Mouse (Mus musculus) adrenal gland, postnatal 4 days (tissue): ENCODE measurements around the gene Enox1. TPM values are rescaled to one million over a fixed set of nuclear protein-coding genes. Genes with fewer than 3 reads are reported as not detected.

Source experiments
- DNase-seq, 2 experiments: peaks; one replicate each; pipeline ENCODE4 v3.0.0; 2021 to 2022; ENCODE audit warnings: low spot score in 2 of 2, mixed read lengths in 2 of 2
- total RNA-seq, 2 experiments: library from RNA; stranded (reverse); gene quantifications; 2 replicates each; pipeline ENCODE4 v1.2.3; 2021

Enox1 gene
- total RNA-seq, 2 experiments from 2014 or later = 12.8 to 13.4 TPM

DNA sequence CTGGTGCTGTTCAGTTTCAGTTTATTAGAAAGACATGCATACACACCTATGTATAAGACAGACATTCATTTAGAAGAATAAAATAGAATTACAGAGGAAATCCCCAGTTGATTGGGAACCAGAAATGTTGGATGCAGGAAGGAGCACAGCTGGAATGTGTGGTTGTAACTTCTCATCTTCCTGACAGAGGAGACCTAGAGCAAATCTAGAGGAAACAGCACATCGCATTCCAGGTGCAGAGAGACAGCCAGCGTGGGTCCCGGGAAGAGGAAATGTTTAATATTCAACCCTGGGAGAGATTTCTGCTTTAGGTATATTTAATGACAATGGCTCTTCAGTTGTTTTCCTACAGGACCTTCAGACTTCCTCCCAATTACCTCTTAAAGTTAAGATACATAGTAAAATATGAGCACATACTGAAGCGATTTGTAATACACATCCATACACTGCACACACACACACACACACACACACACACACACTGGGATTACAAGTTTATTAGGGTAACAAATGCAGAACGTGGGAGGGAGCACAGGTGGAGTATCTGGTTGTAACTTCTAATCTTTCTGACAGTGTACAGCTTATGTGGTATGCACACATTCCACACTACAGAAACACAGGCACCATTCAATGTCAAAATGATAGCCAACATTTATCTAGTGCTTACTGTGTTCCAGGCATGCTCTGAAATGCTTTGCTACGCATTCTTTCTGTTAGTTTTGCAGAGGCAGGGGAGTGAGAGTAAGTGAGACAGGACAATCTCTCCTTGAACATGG lies 405.4 kb downstream of the Enox1 start:
- DNase-seq = no peak

DNA sequence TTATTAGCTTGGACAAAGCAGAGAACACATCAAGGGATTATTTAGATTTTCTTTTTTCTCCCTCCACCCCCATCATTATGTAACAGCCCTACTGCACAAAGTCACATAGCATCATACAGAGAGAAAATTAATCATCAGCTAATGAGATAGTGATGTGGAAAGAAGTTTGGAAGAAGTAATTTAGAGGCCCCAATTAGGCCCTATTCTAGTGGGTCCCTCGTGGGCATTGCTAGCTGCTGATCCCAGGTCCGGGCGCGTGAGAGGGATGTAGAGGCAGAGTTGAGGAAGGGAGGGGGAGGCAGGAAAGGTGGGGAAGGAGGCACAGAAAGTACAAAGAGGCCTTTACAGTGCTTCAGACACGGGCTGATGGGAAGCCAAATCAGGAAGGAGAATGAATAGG lies 407.4 kb downstream of the Enox1 start:
- no peak for DNase-seq

DNA sequence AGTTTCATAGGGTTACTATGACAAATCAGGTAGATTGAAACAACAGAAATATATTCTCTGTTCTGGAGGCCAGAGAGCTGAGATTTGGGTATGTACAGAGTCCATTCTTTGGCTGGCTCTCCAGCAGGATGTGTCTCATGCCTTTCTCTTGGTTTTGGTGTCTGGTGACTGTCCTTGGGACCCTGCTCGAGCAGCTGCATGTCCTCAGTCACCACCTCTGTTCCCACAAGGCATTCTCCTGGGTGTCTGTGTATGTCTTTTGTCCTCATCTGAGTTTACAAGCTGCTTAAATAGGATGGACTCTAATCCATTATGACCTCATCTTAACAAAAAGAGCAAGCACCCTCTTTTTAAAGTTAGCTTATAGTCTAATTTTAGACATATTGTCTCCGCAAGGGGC lies 410.6 kb downstream of the Enox1 start:
- DNase-seq = no peak

DNA sequence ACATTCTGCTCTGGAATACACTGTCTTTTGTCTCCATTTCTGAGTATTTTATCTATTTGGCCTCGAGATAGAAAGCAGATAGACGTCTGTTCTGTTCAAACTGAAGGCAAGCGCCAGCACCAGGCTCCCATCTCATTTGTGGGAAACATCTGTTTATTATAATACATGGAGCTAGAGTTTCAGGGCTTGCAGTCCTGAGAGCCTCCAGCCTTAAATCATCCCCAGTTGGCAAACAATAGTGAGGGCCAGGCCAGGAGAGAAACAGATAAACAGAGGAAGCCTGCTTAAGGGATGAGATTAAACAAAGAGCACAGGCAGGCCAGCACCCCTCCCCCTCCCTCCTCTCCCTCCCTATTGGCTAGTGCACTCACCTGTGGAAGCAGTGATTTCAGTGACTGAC lies 417.9 kb downstream of the Enox1 start:
- DNase-seq = no peak

DNA sequence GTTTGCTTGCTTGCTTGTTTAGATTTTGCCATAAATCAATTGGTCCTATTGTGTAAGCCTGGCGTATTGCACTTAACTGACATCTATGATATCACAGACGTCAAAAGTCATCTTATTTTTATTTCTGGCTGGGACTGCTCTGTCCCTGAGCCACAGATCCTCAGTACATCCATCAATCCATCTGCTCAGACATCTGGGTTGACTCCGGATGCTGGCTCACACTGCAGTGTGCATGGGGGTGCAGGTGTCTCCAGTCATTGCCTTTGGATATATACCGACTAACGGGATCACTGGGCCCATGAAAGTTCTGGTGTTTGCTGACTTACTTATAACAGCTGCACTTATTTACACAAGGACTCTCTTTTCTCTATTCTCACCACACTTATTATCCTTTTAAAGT lies 419.8 kb downstream of the Enox1 start:
- DNase-seq = no peak

DNA sequence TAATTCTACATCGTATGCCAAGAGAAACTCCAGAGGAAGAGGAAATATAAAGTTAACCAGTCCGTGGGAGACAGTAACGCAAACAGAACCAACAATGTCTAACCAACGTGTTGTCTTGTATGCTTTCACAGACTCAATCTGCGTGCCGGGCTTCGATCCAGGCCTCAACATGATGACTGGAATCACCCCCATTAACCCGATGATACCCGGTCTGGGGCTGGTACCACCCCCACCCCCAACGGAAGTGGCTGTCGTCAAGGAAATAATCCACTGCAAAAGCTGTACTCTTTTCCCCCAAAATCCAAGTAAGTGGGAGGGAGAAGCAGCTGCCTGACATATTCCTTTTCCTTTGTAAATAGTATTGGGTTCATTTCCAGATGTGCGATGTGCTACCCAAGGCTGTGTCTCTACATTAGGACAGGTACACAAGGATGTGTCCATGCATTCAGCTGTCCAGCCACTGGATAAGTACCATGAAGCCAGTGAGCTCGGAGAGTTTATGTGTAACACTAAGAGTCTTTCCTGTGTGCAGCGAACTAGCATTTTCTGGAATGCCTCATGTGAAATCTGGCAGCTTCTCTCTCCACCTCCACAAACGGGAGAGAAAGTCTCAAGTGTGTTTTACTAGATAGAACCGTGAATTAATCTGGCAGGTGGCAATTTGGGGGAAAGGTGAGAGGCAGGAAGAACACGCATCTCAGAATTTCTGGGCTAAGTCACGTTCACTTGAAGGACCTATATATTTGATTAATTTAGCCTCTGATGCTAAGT lies 421.1 kb downstream of the Enox1 start:
- DNase-seq = no peak

DNA sequence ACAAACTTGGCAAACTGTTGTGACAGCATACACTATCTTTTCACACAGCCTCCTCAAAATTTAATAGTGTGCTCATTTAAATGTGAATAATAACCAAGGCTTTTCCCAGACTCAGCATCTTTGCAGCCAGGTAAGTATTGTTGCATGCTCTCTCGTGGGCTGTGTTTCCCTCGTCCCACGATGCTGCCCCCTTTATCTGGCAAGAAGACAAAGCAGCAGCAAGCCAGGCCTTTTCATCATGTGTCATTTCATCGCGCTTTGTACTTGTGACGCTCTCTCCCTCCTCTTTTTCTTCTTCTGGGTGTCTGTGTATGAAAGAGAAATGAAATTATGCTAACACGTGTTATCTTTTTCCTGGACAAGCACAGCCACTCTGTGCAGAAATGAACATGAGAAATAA lies 421.8 kb downstream of the Enox1 start:
- no peak for DNase-seq

DNA sequence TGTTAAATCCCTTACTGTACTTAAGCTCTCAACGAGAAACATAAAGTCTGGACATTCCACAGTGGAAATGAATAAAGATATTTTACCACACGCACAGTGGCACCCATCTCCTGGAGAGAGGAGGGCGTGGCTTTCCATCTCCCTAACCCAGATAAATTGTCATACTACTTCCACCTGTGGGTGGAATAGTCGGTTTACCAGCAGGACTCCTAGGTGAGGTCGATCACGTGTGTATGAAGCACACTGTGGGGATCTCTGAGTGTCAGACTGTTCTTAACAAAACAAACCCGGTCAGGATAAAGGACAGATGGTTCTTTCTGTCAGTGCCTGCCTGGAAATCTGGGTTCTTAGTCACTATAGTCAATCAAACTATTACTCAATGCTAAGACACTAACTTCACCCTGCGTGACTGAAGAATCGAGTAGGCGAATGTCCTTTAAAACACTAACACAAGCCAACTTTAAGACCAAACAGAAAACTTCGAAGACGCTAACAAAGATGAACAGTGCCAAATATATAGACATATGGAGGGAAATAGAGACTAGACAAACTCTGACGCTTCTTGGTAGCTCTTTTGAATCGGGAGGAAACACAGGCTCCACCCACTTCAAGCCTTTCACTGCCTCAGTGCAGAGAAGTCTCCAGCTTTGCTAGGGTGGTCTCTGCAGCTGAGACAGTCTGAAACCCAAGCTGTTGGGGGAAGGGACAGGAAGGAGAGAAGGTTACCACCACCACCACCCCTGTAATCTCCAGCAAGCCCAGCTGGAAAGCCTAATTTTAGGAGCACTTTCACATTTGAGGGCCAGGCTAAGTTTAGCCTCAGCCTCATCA lies 423.8 kb downstream of the Enox1 start:
- DNase-seq = no peak

DNA sequence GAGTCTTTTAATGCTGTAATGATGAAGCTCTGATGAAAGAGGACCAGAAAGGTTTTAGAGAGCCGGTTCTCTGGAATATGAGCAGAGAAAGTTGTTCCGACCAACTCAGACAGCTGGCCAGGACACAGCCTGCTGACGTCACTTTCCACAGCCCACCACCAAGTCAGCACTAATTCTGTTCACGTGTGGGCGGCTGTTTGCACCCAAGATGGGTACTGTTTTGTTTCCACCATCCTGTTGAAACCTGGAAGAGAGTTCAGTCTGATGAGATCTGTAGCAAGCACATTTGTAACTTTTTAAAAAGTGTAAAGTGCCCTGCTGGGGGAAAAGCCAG lies 424.3 kb downstream of the Enox1 start:
- no peak for DNase-seq

DNA sequence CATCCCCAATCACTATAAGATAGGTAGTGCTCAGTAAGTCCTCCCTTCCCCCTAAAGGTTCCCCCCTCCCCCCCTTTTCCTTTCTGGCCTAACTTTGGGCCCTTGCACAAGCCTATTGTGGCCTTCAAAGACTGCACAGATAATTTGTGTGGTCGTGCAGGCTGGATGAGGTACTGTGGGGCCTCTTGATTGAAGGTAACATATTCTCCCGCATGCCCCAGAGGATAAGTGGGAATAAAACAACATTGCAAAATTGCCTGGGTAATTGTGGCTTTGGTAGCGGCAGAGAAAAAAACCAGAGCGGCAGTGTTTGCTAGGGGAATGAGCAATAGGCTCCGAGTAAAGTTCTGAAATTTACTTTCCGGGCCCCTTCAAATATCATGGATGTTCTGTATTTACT lies 425.1 kb downstream of the Enox1 start:
- DNase-seq = no peak

DNA sequence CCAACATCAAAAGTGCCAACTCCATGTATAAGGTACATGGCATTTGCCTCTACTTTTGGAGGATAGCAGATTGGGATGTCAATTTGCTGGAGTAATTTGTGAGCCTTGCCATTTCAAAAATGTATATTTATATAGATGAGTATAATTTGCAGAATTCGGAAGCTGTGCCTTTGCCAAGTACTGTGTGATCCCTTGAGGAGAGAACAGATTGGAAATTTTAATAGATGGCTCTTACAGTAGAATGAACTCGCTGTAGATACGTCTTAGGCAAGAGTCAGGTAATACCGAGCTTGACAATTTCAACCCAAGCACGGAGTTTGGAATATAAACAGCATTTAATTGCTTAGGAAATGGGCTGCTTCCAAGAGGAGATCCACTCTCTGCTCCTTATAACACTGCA lies 427.9 kb downstream of the Enox1 start:
- no peak for DNase-seq

DNA sequence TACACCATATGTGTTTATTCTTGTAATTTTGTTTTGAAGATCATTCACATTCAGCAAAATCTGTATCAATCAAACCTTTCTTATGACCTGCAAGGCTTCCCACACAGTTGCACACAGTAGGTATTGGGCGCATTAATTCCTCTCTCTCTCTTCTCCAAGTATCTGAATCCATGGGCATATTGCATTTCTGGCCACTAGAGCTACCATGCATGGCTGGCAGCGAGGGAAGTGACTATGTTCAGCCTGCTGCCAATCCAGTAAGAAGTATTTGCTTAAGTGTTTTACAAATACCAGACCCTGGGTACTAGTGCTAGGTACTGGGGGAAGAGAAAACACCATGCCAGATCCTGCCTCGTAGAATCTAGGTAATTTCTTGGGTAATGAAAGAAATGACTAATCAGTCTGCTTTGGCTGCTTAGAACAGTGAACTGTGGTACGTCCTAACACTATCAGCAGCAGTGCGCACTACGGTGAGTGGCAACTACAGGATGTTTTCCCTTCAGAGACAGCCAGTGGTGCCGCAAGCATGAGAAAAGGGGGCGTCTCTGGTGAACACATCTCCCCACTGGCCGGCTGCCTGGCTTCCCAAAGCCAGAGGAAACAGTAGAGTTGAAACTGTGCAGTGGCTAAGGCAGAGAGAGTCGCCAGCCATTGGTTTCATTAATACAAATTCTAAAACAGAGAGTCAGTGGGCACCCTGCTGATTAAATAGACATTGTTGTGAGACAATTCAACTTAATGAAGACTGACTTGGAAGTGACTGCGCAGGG lies 428.7 kb downstream of the Enox1 start:
- no peak for DNase-seq

DNA sequence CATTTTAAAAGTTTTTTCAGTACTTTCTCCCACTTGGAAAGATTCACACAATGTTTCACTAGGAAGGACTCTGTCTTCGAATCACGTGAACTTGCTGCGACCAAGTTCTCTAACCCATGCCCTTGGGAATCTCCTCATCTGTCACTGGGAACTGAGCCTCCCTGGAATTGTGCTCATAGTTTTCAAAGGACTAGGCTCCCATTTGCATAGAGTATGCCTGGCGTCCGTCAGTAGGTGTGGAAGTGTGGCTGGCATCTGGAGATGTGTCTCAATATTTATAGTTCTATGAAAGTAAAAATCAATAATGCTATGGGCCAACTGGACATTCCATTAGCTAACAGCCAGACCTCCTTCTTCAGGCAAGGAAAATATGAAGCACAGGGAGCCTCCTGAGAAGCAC lies 429.5 kb downstream of the Enox1 start:
- no peak for DNase-seq

DNA sequence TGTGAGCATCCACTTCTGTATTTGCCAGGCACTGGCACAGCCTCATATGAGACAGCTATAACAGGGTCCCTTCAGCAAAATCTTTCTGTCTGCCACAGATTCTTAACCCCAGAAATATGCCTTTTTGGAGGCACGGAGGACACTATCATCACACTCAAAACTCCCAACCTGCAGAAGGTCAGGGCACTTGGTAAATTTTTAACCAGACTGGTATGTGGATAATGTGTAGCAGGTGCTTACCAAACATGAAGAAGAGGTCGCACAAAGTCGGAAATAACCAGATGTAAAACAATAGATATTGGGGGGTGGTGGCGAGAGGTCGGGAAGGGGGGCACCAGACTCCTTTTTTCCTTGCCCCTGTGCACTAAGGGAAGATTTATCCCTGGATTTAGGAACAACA lies 430.6 kb downstream of the Enox1 start:
- no peak for DNase-seq

DNA sequence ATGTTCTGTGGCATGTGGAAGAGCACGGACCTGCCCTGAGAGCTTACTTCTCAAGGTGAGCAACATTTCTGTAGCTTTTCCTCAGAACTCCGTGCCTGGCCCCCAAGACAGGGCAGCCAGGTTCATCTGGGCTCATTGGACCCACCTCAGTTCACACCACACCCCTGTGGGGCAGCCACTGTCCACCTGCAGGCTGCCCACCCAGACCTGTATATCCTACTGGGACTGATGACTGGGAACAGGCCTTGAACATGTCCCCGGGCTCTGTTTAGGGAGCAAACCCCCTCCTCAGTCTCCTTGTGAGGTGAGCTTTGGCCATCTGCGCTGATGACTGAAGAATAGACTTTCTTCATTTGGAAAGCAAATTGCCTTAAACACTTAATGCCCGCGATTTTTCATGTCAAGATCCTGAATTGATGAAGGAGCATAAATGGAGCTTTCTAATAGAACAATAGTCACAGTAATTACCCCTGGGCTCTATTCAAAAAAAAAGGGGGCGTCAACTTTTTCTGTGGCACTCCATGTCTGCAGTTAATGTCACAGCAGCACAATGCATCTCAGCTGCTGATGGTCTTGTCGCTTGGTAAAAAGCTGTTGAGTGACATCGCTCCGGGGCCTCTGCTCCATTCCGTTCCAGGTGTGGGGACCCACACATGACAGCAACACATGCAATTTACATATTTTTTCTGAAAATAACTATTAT lies 436.7 kb downstream of the Enox1 start:
- no peak for DNase-seq

DNA sequence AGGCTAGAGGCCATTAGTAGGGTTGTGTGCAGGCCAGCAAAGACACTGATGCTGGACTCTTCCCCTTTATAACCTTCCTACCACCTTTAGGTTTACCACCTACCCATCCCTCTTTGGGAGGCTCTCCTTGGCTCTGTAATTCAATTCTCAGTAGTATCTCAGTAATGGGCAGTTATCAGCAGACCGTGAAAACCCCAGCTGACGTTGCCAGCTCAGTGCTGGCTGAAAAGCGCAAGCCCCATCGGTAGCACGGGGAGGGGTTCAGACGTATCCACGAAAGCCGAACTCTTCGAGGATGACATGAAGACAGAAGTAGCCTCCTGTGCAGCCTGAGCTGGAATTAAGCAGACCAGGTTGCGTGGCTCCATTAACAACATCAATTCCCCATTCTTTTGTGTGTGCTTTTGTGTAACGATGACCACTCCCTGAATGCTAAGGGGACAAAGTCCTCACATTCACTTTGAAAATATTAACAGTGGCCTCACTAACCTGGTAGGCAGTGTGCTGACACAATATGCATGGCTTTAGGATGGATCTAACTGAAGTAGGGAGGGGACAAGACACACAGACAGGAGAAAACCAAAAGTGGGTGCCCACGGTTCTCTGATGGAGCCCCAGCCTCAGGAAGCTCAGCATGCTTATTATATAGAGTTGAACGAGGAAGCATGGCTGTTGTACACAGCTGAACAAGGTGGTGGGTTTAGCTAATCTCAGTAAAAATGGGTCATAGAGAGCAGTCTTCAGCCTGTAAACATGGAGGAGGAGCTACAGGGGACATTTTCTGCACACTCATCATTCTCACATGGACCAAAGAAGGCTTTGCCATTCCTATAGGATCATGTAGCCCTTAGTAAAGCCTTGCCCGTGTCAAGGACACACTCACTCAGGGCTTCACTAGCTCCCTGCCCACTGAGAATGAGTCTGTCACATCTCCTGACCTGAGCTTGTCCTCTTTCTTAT lies 439.9 kb downstream of the Enox1 start:
- DNase-seq = no peak

DNA sequence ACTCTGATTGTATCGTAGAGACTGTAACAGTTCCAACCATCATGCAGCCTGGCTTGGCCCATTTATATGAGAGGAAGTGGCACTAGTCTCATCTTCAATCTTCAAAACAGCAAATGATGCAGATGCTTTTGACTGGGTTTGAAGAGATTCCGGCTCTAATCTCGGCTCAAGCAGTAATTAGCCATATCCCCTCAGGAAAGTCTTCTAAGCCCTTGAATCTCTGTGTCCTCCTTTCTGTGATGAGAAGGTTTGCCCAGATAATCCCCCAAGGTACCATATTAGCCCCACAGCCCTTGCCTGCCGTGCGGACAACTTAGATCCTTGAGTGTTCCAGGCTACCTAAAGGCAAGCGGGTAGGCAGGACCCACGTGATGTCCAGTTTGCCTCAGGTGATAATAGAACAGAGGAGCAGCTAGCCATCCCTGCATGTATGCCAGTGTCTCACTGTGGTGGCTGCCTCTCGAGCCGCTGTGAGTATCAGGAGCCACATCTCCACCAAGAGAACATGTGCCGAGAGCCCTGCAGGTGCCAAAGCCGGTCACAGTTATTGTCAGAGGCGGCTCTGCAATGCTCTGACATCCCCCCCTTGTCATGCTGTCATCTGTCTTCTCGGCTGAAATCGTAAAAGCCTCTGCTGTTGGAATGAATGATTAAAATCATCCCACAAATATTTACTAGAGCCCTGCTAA lies 442.6 kb downstream of the Enox1 start:
- DNase-seq = no peak

DNA sequence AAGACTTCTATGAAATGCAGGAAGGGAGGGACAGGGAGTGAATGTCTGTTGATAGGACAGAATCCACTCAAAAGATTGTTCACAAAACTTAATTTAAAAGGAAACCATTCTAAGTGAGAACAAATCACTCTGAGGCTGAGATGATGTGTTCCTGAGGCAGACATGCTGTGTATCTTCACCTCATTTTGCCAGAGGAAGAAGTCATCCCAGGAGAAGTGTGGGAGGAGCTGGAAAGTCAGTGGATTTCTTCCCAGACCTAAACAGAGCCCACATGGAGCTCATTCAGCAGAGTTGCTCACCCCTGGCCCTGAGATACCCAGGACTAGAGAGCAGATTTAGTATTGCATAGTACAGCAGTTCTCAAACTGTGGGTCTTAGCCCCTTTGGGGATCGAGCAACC lies 444.2 kb downstream of the Enox1 start:
- DNase-seq = no peak

DNA sequence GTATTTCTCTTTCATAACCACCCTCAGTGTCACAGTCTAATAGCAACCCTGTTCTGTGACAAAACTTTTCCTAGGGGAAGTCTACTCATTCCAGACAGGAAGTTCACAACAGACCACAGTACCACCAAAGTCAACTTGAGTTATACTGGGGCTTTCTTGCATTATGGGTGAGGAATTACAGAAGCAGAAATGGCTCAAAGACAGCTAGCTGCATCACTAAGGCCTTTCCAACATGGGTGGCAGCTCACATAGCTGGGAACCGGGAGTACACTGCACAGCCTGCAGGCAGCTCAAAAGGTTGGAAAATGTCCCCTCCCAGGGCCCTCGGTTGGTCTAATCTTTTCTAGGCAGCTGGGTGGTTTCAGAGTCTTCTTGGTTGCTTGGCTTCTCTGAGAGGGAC lies 444.9 kb downstream of the Enox1 start:
- DNase-seq = no peak
